Mouse (Mus musculus) CD4-positive, CD25-positive, alpha-beta regulatory T cell, adult 9 weeks (primary cell): ENCODE results near the gene D430019H16Rik. TPM values are rescaled to one million over a fixed set of nuclear protein-coding genes. Genes with fewer than 3 reads are reported as not detected.

Source experiments
- polyA plus RNA-seq: library from polyadenylated mRNA; unstranded; fragments of 100-300 nt; shearing (Covaris generic); gene quantifications from one replicate; pipeline ENCODE4 v1.2.1, GENCODE M21; 2017

Gene D430019H16Rik
- 0.53 TPM for polyA plus RNA-seq

GRCm38 (mm10) chr12:105453670-105454257, at the start of gene D430019H16Rik:
Gene D430019H16Rik (plus strand): TSS chr12:105453856.

Other genes with a start within 250 kb of the D430019H16Rik start
- not detected for gene Tcl1, start 231.1 kb upstream of the D430019H16Rik start, polyA plus RNA-seq
- gene Tunar, start 120.0 kb upstream of the D430019H16Rik start, polyA plus RNA-seq: not detected
- not detected for gene Bdkrb2, start 109.4 kb downstream of the D430019H16Rik start, polyA plus RNA-seq
- gene Bdkrb1, start 149.2 kb downstream of the D430019H16Rik start, polyA plus RNA-seq: 0.41 TPM
- 44.8 TPM for gene Gskip, start 231.0 kb downstream of the D430019H16Rik start, polyA plus RNA-seq
- 6.5 TPM for gene Atg2b, start 231.4 kb downstream of the D430019H16Rik start, polyA plus RNA-seq